8 mouse cellular contexts compared by ENCODE assay signal in genomic region chr2:120093671-120094430, GRCm38 (mm10).
A peak's percentile ranks its signal among the peaks of the same experiment; 100 is the strongest.
DNase-seq lines count a peak whose midpoint lies in the region; ATAC-seq and TF ChIP-seq lines count a peak whose summit lies in the region.

No protein-coding gene starts in this region.

- in situ Hi-C loops in CH12.LX (cut with MboI; ENCODE audit: low pct_ligation_motif_present, low pct_unique_long_range_greater_than_20kb, low sequenced_read_pairs) = loop anchor here (25.0 kb wide), 1 partner anchor 193 kb away; the partner anchor contains the start of gene Pla2g4d

- no peak overlapping the region for H3K4me2 ChIP-seq in kidney, embryonic 14.5 days (replicated peaks; ENCODE audit: low read depth, low read length)
- no peak overlapping the region for H3K4me2 ChIP-seq in CH12.LX (ENCODE audit: insufficient read depth, low read depth, poor library complexity, severe bottlenecking)

- dilution Hi-C loops in CH12.LX (cut with MboI; ENCODE audit: extremely low pct_ligation_motif_present, extremely low pct_unique_long_range_greater_than_20kb, low sequenced_read_pairs) = no loop called here

- TF ChIP-seq EP300 in CH12.LX (IDR thresholded peaks at IDR 0.05; ENCODE audit: low read length) = no peak

- no peak overlapping the region for H3K27ac ChIP-seq in kidney, embryonic 14.5 days (ENCODE audit: low read depth, low read length)
- no peak overlapping the region for H3K27ac ChIP-seq in CH12.LX (ENCODE audit: insufficient read depth, low read depth)

- H3K36me3 ChIP-seq in kidney, embryonic 14.5 days (ENCODE audit: control insufficient read depth, insufficient read depth, low read length) = no peaks in the 10 kb centered on the region; the same call in 1 of the 2 replicates
- H3K36me3 ChIP-seq in CH12.LX (replicated peaks in 1 of 2; ENCODE audit: control insufficient read depth in 1 of 2, insufficient read depth in 1 of 2, low read length in 1 of 2) = peaks cover 13 to 73% of the 10 kb centered on the region in 2 experiments

- H3K4me3 ChIP-seq in kidney, embryonic 14.5 days (ENCODE audit: low read length) = no peak overlapping the region
- no peak overlapping the region for H3K4me3 ChIP-seq in CH12.LX (replicated peaks in 1 of 3; ENCODE audit: low read depth in 2 of 3, low read length in 2 of 3, poor library complexity in 1 of 3)

- no peak for TF ChIP-seq POLR2A in CH12.LX (IDR thresholded peaks at IDR 0.05; ENCODE audit: low read depth, low read length)

- H3K79me2 ChIP-seq in CH12.LX (replicated peaks; ENCODE audit: control insufficient read depth, extremely low read depth, insufficient read depth, poor library complexity, severe bottlenecking) = no peaks in the 10 kb centered on the region

- 0 out of 2 replicates have a peak, but pooled peaks have one; percentile 24 for ATAC-seq in kidney, embryonic 14.5 days (ENCODE audit: low FRiP score, low TSS enrichment)

- H3K27me3 ChIP-seq in kidney, embryonic 14.5 days (ENCODE audit: control insufficient read depth, insufficient read depth, low read length) = no peaks in the 10 kb centered on the region
- H3K27me3 ChIP-seq in CH12.LX (replicated peaks) = no peaks in the 10 kb centered on the region

- no peak for DNase-seq in kidney, adult 8-10 months
- peak; percentile 48 for DNase-seq in CH12.LX (ENCODE audit: extremely low read depth)
- DNase-seq in adrenal gland, postnatal 25 days = peak; percentile 55
- peak; percentile 59 for DNase-seq in forelimb bud, embryonic 11.5 days (ENCODE audit: low read depth, low spot score)
- DNase-seq in kidney, postnatal 36 days = peak; percentile 34 to 61
- DNase-seq in mesoderm, embryonic 11.5 days (ENCODE audit: low read depth, low spot score) = peak; percentile 68
- DNase-seq in thymus, postnatal 14 days = peak; percentile 66

- peak; percentile 17 for TF ChIP-seq RAD21 in CH12.LX (IDR thresholded peaks at IDR 0.05; ENCODE audit: low read depth, low read length)

- WGBS in kidney, embryonic 14.5 days = 61% methylated on average over 5 of the region's 5 CpGs

- peak; percentile 13 to 62; a peak in 2 of 4 replicates for TF ChIP-seq CTCF in CH12.LX (conservative IDR thresholded peaks at IDR 0.05 in 1 of 2, IDR thresholded peaks at IDR 0.05 in 1 of 2; ENCODE audit: low read depth in 2 of 2, low read length in 2 of 2)

- no peaks in the 10 kb centered on the region for H3K4me1 ChIP-seq in kidney, embryonic 14.5 days (ENCODE audit: control insufficient read depth, insufficient read depth, low read length)
- H3K4me1 ChIP-seq in CH12.LX (ENCODE audit: control insufficient read depth in 1 of 2, insufficient read depth in 2 of 2) = peaks cover 0 to 28% of the 10 kb centered on the region in 2 experiments; a peak in 2 of 4 replicates

- no peak overlapping the region for H3K9ac ChIP-seq in kidney, embryonic 14.5 days (ENCODE audit: low read depth, low read length)
- H3K9ac ChIP-seq in CH12.LX (ENCODE audit: insufficient read depth, low read depth) = no peak overlapping the region

- H3K9me3 ChIP-seq in kidney, embryonic 14.5 days (ENCODE audit: control insufficient read depth, low read length) = no peaks in the 10 kb centered on the region
- H3K9me3 ChIP-seq in CH12.LX (replicated peaks; ENCODE audit: low read length) = no peaks in the 10 kb centered on the region

TF ChIP-seq in CH12.LX, 34 proteins besides CTCF, POLR2A, EP300 and RAD21:
- no peak for TF ChIP-seq MEF2A (IDR thresholded peaks at IDR 0.05; ENCODE audit: borderline replicate concordance, low read depth, low read length)
- peak; percentile 67; the same call in 1 of the 2 replicates for TF ChIP-seq MAZ (IDR thresholded peaks at IDR 0.05; ENCODE audit: low read depth, low read length)
- no peak for TF ChIP-seq CHD1 (IDR thresholded peaks at IDR 0.05; ENCODE audit: low read depth, low read length)
- no peak for TF ChIP-seq TBP (conservative IDR thresholded peaks at IDR 0.05; ENCODE audit: low read depth, low read length)
- TF ChIP-seq MAX (IDR thresholded peaks at IDR 0.05; ENCODE audit: low read length) = peak; percentile 31; the same call in 1 of the 2 replicates
- peak; percentile 49 for TF ChIP-seq SMC3 (IDR thresholded peaks at IDR 0.05; ENCODE audit: low read depth, low read length)

Comparison
In these comparisons a context has a peak if more than half of its experiments do, and no peak if none do; other contexts are left out.
1. DNase-seq: peak in CH12.LX (single experiment), adrenal gland, postnatal 25 days (single experiment), forelimb bud, embryonic 11.5 days (single experiment), kidney, postnatal 36 days (2 of 2), mesoderm, embryonic 11.5 days (single experiment) and thymus, postnatal 14 days (single experiment); none in kidney, adult 8-10 months (0 of 2).